Comparison of ENCODE assay signal across 16 mouse cellular contexts in the genomic region with DNA sequence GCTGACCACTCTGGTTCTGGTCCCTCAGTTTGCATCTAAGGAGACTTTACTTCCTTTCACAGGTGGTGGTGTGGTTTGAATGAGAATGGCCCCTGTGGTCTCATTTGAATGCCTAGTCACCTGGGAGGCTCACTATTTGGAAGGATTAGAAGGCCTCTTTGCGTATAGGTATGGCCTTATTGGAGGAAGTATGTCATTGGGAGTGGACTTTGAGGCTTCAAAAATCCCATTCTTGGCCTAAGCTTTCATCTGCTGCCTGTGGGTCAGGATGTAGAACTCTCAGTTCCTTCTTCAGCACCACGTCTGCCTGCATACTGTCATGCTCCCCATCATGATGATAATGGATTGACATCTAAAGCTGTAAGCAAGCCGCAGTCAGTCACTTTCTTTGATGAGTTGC. TPM values are rescaled to one million over a fixed set of nuclear protein-coding genes. Genes with fewer than 3 reads are reported as not detected.
"Had no signal": no experiment of that assay in that cellular context is flagged by ENCODE, and none has a peak within 500 bp of the region (broad histone marks: within the 10 kb centered on the region; RNA-seq: fewer than 3 reads in every experiment).

No protein-coding gene starts in this region.

- H3K4me1 ChIP-seq: liver, embryonic 12.5 days; megakaryocyte, embryonic 14.5 days; neural tube, embryonic 12.5 days had no signal

- H3K4me3 ChIP-seq: liver, embryonic 12.5 days; megakaryocyte, embryonic 14.5 days; midbrain, embryonic 12.5 days; neural tube, embryonic 12.5 days; stomach, embryonic 15.5 days had no signal

- H3K36me3 ChIP-seq: liver, embryonic 12.5 days; stomach, embryonic 15.5 days had no signal

- H3K9ac ChIP-seq: liver, embryonic 12.5 days; liver, embryonic 14.5 days; lung, embryonic 14.5 days; midbrain, embryonic 12.5 days; neural tube, embryonic 12.5 days; stomach, embryonic 15.5 days had no signal

- H3K4me2 ChIP-seq: liver, embryonic 12.5 days; lung, embryonic 14.5 days; midbrain, embryonic 12.5 days; neural tube, embryonic 12.5 days; stomach, embryonic 15.5 days had no signal

- ATAC-seq: liver, embryonic 12.5 days had no signal

- DNase-seq: lung, adult 18-20 months; lung, embryonic 14.5 days; lung, postnatal 10 days; lung, postnatal 4 days; right cerebral cortex, postnatal 14 days; thymus, adult 2 months; thymus, postnatal 14 days; thymus, postnatal 36 days had no signal

- H3K27ac ChIP-seq: liver, embryonic 12.5 days; liver, embryonic 14.5 days; midbrain, embryonic 12.5 days; neural tube, embryonic 12.5 days; stomach, embryonic 15.5 days; stomach, postnatal 0 days had no signal

- H3K9me3 ChIP-seq: liver, embryonic 12.5 days; midbrain, embryonic 12.5 days; neural tube, embryonic 12.5 days; stomach, embryonic 15.5 days had no signal

- H3K27me3 ChIP-seq: megakaryocyte, embryonic 14.5 days; midbrain, embryonic 12.5 days; neural tube, embryonic 12.5 days; stomach, embryonic 15.5 days had no signal

RNA-seq across cellular contexts. Expression of a gene that starts 34.4 kb away (rescaled TPM):
- total RNA-seq: monocyte, adult 5-6 weeks had no signal
